Mouse (Mus musculus) midbrain, postnatal 0 days (tissue): ENCODE measurements around the gene BC025920. TPM values are rescaled to one million over a fixed set of nuclear protein-coding genes. Genes with fewer than 3 reads are reported as not detected.

Source experiments
- ATAC-seq: fragments of 200-750 bp; cut with Nextera tagmentation; 2 replicates; pipeline ENCODE4 v1.8.0; 2017; ENCODE audit warnings: moderate number of reproducible peaks, mild to moderate bottlenecking, moderate TSS enrichment, moderate library complexity; ENCODE audit not compliant: low FRiP score
- DNase-seq: peaks from one replicate; pipeline ENCODE4 v3.0.0-alpha.2; 2015; ENCODE audit warnings: low spot score
- H3K27ac ChIP-seq: fragments of 300-500 bp; sonication (generic); 2 replicates; pipeline ENCODE4 v1.5.1; 2014; ENCODE audit warnings: low read depth, mild to moderate bottlenecking, low read length, mixed read lengths
- H3K27me3 ChIP-seq: fragments of 300-500 bp; sonication (generic); 2 replicates; pipeline ENCODE4 v1.6.1; 2014; ENCODE audit warnings: low read length, control low read depth, mixed read lengths; ENCODE audit not compliant: insufficient read depth
- H3K36me3 ChIP-seq: fragments of 300-500 bp; sonication (generic); 2 replicates; pipeline ENCODE4 v1.6.1; 2014; ENCODE audit warnings: low read length, control low read depth, mixed read lengths; ENCODE audit not compliant: insufficient read depth
- H3K4me1 ChIP-seq: fragments of 300-500 bp; sonication (generic); 2 replicates; pipeline ENCODE4 v1.6.1; 2014; ENCODE audit warnings: mild to moderate bottlenecking, control low read depth, antibody characterized with exemption, low read length, mixed read lengths; ENCODE audit not compliant: insufficient read depth
- H3K4me2 ChIP-seq: fragments of 300-500 bp; sonication (generic); 2 replicates; pipeline ENCODE4 v1.6.1; 2014; ENCODE audit warnings: low read depth, mild to moderate bottlenecking, low read length, mixed read lengths; ENCODE audit not compliant: poor library complexity, severe bottlenecking
- H3K4me3 ChIP-seq: fragments of 300-500 bp; sonication (generic); 2 replicates; pipeline ENCODE4 v1.5.1; 2014; ENCODE audit warnings: low read depth, mild to moderate bottlenecking, low read length, moderate library complexity
- H3K9ac ChIP-seq: fragments of 300-500 bp; sonication (generic); replicated peaks from 2 replicates; pipeline ENCODE4 v1.6.1; 2014; ENCODE audit warnings: mild to moderate bottlenecking, low read length, moderate library complexity, mixed read lengths; ENCODE audit not compliant: poor library complexity, severe bottlenecking
- H3K9me3 ChIP-seq: fragments of 300-500 bp; sonication (generic); 2 replicates; pipeline ENCODE4 v1.6.1; 2016; ENCODE audit warnings: low read length, control low read depth
- CTCF ChIP-seq: IDR thresholded peaks from 2 replicates; pipeline ENCODE4 v1.5.1; 2016; ENCODE audit warnings: antibody characterized with exemption, mild to moderate bottlenecking
- WGBS: fragments of 180-500 bp; shearing (Covaris S2); extraction: QIAGEN DNeasy Blood & Tissue Kit; methylation state at CpG from one replicate; pipeline ENCODE4 v1.1.7; 2014; 5-methylcytosine and 5-hydroxymethylcytosine counted together
- polyA plus RNA-seq: library from polyadenylated mRNA; unstranded; fragments of >200 nt; fragmentation: Nextera tagmentation; extraction: Ambion mirVana; gene quantifications from 2 replicates; pipeline ENCODE4 v1.2.1, GENCODE M21; 2015
- total RNA-seq: library from RNA; depleted of rRNA; stranded (reverse); fragments of >200 nt; gene quantifications from 2 replicates; pipeline ENCODE4 v1.2.3, GENCODE M21; 2014

The BC025920 gene
- total and polyA plus RNA-seq, 2 experiments from 2014 or later: 1.2 to 1.6 TPM

DNA sequence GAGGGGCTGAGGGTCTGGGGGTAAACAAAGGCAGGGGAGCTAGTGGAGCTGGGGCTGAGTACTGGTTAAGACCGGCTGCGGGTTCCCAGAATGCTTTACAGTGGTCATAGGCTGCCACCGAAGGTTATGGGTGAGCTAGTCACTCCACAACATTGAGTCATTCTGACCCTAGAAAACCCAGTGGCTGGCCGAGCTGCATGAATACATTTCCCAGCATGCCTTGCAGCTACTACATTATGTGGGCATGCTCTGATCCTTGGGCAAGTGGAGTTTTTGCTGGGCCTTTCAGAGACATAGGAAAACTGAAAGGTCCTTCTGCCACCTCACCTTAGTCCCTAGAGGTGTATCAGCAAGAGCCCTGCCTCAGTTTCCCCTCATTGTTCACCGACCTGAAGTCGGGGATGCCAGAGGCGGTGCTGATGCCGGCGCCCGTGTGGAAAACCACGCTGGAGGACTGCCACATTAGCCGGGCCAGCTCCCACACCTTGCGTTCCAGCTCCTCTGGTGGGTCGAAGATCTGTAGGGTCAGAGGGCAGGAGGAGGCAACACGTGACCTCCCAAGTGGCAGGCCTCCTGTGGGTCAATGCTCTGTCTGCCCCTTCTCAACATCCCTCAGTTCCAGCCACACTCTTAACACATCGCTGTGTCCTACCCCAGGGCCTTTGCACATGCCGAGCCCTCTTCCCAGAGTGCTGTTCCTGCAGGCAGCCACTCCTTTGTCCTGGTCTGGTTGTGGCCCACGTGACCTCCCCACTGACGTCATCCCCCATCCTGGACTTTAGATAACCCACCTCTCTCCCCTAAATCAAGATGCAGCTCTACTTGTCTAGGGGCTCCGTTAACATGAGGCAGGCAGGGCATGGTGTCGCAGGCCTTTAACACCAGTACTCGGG, 20.3 kb downstream of the BC025920 start:
- Histone ChIP-seq H3K4me1 (peaks cover 6% of the 10 kb centered on the region; the same call in 1 of the 2 replicates), H3K9me3 (no peaks in the 10 kb centered on the region), H3K9ac (peak overlapping the region; percentile 83), H3K4me3 (peak overlapping the region; percentile 72), H3K27me3 (no peaks in the 10 kb centered on the region), H3K4me2 (peak overlapping the region; percentile 85), H3K36me3 (peaks cover 15% of the 10 kb centered on the region), H3K27ac (peak overlapping the region; percentile 85)
- DNase-seq: no peak
- ATAC-seq: peak; percentile 3; the same call in 1 of the 2 replicates
- WGBS: 91% methylated on average over 22 of the region's 22 CpGs
- TF ChIP-seq CTCF: no peak

DNA sequence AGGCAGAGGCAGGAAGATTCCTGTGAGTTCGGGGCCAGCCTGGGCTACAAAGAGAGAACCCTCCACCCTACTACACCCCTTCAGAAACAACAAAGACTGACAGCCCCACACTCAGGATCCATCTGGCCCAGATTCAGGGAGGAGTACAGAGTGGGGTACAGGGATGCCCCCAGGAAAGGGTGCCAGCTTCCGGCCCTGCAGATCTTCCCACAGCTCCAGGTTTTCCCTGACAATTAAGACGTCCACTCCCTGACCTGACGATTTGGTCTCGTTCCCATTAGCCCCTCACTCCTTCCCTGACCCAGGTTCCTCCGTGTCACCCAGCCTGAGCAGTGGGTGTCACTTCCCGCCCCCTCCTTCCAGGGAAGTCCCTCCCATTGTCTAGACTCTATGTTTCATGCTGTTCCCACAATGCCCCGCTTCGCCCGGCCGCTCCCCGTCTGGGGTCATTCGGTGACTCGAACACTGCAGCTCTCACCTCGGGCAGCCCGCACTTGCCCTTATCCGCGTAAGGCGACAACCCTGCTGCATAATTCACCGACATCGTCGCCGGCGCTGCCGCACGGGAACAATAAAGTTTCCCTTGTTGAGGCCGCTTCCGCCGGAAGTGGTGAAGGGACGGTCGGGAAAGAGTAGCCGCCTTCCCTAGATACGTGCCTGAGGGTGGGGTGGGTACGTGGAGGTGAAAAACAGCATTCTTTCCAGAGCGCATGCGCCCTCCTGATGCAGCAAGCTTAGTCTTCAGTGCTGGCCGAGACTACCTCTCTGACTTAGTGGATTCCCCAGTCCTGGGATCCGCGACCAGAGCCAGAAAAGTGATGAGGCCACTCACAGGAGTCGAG, 21.1 kb downstream of the BC025920 start, which contains the start of gene Sirt6:
Sirt6 (minus strand) TSS at position 804 of the 842 bp plus-strand sequence.
- Histone ChIP-seq H3K9me3 (no peaks in the 10 kb centered on the region), H3K27ac (peak within 1 kb of the TSS; percentile 85), H3K27me3 (no peaks in the 10 kb centered on the region), H3K36me3 (peaks cover 15% of the 10 kb centered on the region), H3K4me2 (peak within 1 kb of the TSS; percentile 85), H3K9ac (peak within 1 kb of the TSS; percentile 83), H3K4me1 (peaks cover 6% of the 10 kb centered on the region; the same call in 1 of the 2 replicates), H3K4me3 (peak within 1 kb of the TSS; percentile 72)
- ATAC-seq (peak; percentile 86), DNase-seq (peak; percentile 97)
- no peak for TF ChIP-seq CTCF
- WGBS: 5% methylated on average over 40 of the region's 40 CpGs

DNA sequence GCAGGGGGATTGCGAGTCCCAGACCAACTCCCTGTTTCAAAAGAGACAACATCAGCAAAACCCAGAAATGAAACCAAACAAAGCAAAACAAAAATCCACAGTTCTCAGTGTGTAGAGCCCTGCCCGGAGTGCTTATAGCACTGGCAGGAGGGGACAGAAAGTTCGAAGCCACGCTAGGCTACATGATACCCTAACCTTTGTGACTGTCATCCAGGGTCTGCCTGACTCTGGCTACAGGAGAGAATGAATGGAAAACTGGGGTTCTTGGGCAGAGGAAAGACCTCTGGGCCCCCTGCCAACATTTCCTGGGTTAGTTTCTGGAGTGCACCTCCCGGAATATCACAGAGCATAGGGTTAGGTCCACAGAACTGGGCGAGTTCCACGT, 21.8 kb downstream of the BC025920 start:
- Histone ChIP-seq H3K9me3 (no peaks in the 10 kb centered on the region), H3K9ac (0 out of 2 replicates have a peak overlapping the region, but pooled peaks have one; percentile 26), H3K4me3 (peak overlapping the region; percentile 72; the same call in 1 of the 2 replicates), H3K36me3 (peaks cover 12% of the 10 kb centered on the region), H3K27ac (peak overlapping the region; percentile 85), H3K27me3 (no peaks in the 10 kb centered on the region), H3K4me2 (peak overlapping the region; percentile 85), H3K4me1 (peaks cover 6% of the 10 kb centered on the region; the same call in 1 of the 2 replicates)
- WGBS: 63% methylated on average over 7 of the region's 7 CpGs
- DNase-seq: no peak
- TF ChIP-seq CTCF: no peak
- 0 out of 2 replicates have a peak, but pooled peaks have one; percentile 4 for ATAC-seq

DNA sequence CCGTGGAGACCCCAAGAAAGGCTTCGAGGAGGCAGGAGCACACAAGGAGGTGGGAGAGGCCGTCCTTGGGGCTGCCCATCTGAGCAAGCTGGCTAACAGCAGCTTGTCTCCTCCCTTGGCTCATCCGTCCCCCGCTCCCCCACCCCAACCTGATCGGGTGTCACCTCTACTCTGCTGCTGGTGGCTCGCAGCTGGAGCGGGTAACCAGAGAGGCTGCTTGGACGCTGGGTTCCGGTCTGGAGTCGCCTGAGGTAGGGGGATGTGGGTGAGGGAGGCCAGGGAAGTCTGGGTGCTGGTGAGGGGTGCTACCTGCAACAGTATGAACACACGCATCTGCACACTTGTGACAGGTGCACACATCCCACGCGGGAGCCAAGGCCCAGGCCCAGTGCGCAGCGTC, 22.3 kb downstream of the BC025920 start, which contains the start of gene Ankrd24:
Ankrd24 (plus strand) TSS at position 151 of the 400 bp plus-strand sequence.
- WGBS: 85% methylated on average over 16 of the region's 16 CpGs
- H3K9me3 ChIP-seq: no peaks in the 10 kb centered on the region
- peak within 1 kb of the TSS; percentile 83 for H3K9ac ChIP-seq
- TF ChIP-seq CTCF: no peak
- peak within 1 kb of the TSS; percentile 72 for H3K4me3 ChIP-seq
- peak within 1 kb of the TSS; percentile 85 for H3K4me2 ChIP-seq
- H3K4me1 ChIP-seq: peaks cover 6% of the 10 kb centered on the region; the same call in 1 of the 2 replicates
- H3K36me3 ChIP-seq: peaks cover 12% of the 10 kb centered on the region
- no peaks in the 10 kb centered on the region for H3K27me3 ChIP-seq
- peak within 1 kb of the TSS; percentile 85 for H3K27ac ChIP-seq
- DNase-seq (no peak), ATAC-seq (no peak)

DNA sequence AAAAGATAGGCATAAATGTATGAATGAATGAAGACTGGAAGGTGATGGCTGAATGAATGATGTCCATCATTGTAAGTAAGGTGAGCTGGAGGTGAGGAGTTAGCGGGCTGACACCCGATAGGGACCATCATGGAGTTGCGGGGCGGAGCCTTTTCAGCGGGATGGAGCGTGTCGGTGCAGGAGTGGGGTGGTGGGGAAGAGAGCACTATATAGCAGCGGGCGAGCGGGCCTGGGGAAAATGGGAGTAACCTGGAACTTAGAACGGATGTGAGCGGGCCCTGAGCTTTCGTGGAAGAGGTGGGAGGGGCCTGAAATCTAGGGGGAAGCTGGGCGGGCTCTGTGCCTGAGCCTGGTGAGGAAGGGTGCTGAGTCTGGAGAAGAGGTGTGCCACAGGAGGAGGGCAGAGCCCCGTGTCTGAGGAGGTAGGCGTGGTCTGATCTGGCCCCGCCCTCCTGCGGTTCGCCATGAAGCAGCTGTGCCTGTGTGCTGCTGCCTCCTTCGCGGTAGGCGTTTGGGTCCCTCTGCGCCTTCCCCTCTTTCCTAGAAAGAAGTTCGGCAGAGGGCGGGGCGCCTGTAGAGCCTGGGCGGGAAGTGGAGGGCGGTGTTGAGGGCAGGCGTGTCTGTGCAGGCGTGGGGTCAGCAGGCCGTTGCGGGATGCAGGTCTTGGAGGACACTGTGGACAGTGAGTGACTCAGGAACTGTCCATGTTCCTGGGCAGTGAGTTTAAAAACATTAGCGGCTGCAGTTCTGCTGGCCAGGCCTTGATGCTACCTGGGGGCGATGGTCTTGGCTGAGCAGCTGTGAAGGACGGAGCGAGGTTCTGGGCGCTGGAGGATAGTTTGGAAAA, 27.4 kb downstream of the BC025920 start:
- no peak; the same call in 1 of the 2 replicates for TF ChIP-seq CTCF
- Histone ChIP-seq H3K4me1 (no peaks in the 10 kb centered on the region), H3K4me3 (peak overlapping the region; percentile 46), H3K27me3 (no peaks in the 10 kb centered on the region), H3K27ac (peak overlapping the region; percentile 73), H3K9me3 (no peaks in the 10 kb centered on the region), H3K4me2 (peak overlapping the region; percentile 77), H3K36me3 (no peaks in the 10 kb centered on the region), H3K9ac (peak overlapping the region; percentile 61)
- ATAC-seq (peak; percentile 86), DNase-seq (peak; percentile 86)
- WGBS: 2% methylated on average over 37 of the region's 37 CpGs
